Mouse (Mus musculus) v-Abl transformed pro-B cells (cell line): ENCODE measurements around the gene Slc13a3.

Source experiments
- in situ Hi-C, 2 experiments: fragments of 400-800 bp; cut with MboI; formaldehyde crosslinking; loops; one replicate each; pipeline ENCODE4 v1.15.1; 2025; ENCODE audit not compliant: unreplicated experiment in 2 of 2

The Slc13a3 gene

DNA sequence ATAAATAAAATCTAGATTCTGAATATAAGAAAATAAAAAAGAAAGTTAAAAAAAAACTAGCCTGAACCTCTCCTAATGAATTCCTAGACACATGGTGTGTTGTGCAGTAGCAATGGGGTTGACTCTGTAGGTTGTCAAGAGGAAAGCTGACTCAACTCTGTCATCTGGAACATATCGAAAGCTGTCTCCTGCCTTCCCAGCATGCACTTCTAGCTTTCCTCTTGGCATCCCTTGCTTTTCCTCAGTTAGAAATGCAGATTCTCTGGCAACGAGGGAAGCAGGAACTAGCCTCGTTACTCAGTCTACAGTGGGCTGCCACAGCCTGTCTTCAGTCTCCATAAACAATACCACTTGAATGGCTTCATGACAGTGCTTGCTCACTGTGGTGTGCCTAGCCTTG lies 12.8 kb upstream of the Slc13a3 start:
- in situ Hi-C loops: loop anchor here in 1 of 2 experiments (10.0 to 25.0 kb wide), 2 partner anchors 411 to 524 kb away; partner anchors contain the start of gene Slc12a5

DNA sequence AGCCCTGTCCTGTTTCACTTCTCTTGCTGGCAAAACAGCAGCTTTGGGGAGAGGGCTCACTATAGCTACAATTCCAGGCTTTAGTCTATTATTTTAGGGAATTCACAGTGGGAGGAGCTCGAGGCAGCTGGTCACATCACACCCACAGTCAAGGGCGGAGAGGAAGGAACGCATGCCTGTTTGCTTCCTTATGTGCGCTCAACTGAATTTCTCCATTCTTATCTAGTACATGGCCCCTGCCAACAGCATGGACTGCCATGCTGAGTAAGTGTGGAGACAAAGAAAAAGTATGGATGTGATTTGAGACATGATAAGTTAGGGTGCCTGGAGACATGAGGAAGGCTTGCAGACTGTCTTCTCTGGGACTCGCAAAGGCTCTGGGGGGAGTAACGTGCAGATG lies 11.1 kb upstream of the Slc13a3 start:
- in situ Hi-C loops: loop anchor here (5.0 to 25.0 kb wide), 3 partner anchors 407 to 522 kb away; partner anchors contain the start of gene Slc12a5 (in 1 of the 2)

DNA sequence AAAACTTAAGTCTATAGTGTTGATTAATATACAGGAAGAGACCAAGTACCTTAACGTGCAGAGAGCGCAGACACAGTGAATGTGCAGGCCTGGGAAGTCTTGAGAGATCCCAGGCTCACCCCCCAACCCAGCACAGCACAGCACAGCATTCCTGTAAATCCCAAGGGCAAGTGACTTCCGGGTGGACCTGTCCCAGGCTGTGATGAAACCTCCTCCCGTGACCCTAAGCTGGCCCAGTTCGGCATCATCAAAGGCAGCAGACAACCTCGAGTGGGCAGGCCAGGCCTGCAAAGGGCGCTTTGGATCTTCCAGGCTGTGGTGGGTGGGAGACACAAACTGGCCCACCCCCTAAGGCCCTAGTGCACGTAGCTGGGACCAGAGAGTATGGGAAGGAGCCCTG lies 9.0 kb upstream of the Slc13a3 start:
- in situ Hi-C loops: loop anchor here (5.0 to 25.0 kb wide), 3 partner anchors 405 to 520 kb away; partner anchors contain the start of gene Slc12a5 (in 1 of the 2)

DNA sequence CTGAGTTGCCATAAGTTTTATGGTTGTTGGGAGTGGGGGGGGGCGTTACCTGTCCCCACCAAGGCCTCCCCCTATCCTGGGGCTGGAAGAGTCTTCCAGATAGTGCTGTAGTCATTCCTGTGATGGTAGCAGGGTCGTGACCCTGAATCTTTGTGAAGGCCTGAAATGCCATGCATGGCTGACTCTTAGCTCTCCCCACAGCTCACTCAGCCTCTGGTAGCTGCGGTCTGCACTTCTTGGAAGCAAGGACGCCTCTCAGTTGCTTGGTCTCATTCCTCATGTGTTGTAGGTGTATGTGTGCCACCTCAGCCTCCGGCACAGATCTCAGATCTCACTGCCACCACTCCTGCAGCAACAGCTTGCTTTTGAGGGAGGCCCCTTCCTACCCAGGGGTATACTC lies 2.8 kb upstream of the Slc13a3 start:
- in situ Hi-C loops: loop anchor here in 1 of 2 experiments (25.0 kb wide), 1 partner anchor 514 kb away; the partner anchor contains the start of gene Slc12a5

DNA sequence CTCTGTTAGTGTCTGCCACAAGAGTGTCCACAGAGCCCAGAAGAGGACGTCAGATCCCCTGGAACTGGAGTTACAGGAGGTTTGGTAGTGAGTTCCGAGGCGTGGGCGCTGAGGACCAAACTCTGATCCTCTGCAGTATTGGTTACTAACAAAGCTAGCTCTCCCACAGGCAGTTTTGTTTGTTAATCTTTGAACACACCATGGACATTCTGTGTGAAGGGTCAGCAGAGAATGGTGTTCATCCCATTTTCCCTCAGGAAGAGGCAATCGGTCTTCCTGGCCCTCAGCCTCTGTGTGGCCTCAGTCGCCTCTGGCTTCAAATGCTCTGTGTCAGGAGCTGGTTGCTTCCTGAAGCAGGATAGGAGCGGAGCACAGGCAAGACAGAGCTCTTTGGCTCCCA lies 2.4 kb upstream of the Slc13a3 start:
- in situ Hi-C loops: loop anchor here in 1 of 2 experiments (25.0 kb wide), 1 partner anchor 513 kb away; the partner anchor contains the start of gene Slc12a5

DNA sequence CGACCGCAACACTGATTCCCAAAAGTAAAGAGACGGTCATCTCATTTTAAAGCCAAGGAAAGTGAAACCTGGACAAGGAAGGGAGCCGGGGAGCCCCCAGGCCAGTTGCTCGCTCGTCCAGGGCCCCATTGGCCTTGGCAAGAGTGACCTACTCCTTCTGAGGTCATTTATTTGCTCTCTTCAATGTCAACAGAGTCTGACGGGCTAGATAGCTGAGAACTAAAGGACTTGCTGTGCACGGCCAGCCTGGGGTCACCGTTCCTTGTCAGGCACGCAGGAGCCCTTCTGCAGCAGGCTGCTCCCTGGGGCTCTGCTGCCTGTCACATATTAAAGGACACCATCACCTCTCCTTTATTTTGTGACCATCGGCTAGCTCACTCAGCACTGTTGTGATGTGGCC lies 1.1 kb downstream of the Slc13a3 start:
- in situ Hi-C loops: no loop called here

DNA sequence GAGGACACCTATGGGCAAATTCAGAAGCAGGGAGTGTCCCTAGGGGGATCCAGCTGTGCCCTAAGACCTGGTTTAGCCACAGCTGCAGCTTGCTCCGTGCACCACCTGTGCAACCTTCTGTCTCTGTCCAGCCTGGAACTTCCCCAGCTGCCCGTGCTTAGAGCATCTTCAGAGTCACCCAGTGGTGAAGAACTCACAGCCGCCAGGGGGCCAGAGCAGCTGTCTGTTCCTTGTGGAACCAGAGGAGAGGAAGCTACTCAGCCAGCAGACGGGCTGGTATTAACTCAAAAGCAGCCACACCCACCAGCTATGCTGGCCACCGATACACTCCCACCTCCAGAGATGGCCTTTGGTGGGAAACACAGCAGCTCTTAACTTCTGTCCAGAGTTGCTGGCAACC lies 2.9 kb downstream of the Slc13a3 start:
- in situ Hi-C loops: no loop called here

DNA sequence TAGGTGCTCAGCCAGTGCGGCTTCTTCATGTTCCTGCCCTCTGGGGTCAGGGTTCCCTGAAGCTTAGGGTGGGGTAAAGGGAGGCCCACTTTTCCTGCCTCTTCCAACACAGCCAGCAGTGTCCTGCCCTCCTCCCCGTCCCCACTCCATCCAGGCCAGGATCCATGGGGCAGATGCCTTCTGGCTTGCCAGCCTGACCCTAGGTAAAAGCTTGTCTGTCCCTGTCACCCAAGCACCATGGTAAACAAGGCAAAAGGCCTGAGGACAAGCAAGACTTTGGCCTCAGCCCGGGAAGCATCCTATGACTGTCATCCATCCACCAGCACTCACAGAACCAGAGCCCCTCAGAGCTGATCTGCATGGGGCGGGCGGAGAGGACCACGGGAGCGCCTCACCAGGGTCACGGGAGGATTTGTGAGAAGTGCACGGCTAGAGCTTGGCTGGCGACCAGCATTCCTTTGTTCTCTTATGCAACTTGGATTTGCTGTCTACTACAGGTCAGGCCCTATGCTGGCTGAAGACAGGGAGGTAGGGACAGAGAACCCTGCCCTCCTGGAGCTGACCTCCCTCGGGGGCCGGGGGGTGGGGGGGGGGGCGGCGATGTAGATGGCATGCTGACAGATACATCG lies 5.1 kb downstream of the Slc13a3 start:
- in situ Hi-C loops: no loop called here

DNA sequence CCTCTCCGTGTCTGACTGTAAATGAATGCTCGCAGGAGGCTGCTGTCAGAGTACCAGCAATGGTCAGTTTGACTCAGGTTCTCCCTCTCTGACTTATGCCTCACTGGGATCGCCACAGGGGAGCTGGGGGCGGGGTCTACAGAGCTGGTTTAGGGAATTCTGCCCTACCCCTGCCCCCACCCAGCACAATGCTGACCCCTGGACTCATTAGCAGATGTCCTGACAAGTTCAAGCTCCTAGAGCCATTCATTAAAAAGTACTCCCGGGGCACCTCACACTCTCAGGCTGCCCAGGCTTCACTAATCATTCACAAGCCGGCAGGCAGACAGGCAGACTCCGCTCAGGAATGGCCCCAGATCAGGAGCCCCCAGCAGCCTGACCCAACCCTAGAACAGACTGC lies 13.4 kb downstream of the Slc13a3 start:
- in situ Hi-C loops: no loop called here

DNA sequence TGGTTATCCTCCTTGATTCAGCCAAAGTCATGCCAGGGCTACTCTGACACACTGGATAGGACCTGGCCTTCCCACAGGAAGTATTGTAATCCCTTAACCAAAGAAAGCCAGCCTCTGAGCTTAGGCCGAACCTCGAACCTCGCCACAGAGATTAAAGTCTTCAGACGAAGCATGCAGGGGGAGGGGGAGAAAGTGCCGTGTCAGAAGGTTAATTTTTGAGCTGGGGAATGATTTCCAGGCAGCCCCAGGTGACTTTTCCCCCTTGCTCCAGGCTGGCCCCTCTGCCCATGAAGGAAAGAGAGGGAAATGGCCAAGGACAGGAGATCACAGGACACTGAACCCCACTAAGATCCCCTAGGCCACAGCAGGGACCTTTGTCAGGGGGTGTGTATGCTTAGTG lies 14.8 kb downstream of the Slc13a3 start:
- in situ Hi-C loops: no loop called here

DNA sequence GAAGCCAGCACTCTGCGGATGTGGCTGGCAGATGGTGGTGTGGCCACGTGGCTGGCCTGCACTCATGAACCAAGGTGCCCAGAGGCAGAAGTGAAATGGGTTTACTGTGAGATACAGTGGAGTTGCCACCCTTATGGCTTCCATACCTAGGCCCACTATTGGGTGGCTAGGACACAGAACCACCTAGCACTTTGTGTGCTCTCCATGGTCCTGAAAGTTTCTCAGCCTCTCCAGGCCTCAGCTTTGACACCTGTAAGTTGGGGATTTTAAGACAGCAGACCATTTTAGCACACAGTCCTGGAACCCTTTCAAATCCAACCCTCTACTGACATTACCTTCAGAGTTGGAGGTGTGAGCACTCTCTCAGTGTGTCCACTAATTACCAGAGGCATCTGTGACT lies 16.3 kb downstream of the Slc13a3 start:
- in situ Hi-C loops: no loop called here

DNA sequence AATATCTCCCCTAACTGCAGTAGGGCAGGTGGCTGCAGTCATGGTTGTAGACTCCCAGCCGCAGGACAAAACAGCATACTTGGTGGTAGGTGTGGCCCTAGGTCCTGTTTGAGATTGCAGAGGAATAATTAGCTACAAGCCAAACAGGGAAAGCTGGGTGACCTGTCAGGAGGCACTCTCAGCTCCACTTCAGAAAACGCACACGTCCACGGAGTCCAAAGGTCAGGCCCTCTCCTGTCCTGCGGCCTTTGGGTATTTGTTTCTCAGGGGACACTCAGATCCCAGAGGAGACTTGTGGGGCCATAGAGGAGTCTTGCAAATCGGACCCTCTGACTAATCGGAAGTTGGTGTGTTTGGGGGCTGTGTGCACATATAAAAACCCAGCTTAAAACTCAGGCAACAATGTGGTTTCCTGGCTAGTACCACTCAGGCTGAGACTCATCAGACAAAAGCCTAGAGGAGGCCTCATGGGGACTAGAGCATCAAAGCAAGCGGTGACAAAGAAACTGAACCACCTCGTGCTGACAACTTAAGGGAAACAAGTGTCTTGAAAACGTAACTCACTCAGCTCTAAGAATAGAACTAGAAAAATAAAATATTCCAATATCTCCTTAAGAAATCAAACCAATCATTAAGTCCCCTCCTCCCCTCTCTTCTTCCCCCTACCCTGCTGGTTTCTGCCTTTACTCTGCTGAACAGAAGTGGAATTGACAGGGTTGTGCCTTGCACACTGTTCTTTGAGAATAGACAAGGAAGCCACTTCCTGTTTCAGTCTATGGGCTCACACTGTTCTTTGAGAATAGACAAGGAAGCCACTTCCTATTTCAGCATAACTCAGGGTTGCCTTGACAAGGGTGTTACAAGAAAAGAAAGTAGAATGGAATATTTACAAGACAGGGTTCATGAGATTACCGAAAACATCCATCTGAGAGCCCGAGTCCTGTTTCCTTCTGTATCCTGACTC lies 20.0 kb downstream of the Slc13a3 start:
- in situ Hi-C loops: no loop called here

DNA sequence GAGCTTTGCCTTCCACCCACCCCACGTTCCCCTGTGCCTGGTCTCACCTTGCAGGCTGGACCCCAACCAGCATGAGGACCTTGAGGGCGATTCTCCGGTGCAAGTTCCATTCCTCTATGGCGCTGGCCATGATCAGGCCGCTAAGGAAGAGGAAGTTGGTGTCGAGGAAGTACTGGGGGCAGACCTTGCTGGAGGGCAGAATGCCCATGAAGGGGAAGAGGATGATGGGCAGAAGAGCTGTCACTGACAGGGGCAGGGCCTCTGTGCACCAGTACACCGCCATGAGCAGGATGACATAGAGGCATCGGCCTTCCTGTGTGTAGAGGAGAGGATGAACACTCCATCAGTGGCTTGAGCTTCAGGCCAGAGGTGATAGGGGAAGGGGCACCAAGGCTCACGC lies 24.6 kb downstream of the Slc13a3 start:
- in situ Hi-C loops: no loop called here

DNA sequence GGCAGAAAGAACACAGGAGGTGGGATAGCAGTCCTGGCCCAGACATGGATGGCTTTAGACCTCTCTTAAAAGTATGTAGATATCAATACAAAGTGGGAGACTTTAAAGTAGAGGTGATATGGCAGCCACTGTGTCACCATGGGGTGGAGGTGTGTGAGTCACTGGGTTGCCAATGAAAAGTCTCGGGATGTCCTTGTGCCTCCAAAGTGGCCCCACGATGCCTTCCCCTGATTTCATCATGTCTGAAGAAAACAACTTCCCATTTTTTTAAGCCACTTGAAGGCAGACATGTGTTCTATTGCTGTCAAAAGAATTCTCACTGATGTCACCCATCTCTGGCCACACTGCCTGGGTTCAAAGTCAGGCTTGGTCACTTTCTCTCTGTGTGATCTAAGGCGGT lies 28.2 kb downstream of the Slc13a3 start:
- in situ Hi-C loops: no loop called here

DNA sequence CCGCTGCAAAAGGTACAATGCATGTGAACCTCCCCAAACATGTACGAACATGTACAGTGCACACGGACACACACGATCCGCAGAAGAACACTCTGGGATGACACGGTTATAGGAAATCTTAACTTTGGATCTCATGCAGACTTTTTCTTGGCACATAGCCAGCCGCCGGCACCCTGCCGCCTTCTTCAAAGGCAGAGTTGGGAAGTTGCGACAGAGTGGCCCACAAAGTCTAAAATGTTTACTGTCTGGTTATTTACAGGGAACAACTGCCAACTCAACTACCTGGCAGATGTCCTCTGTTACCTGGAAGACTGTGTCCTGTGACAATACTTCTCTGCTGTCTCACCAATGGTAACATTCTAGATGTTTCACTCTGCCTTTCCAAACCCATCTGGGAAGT lies 30.0 kb downstream of the Slc13a3 start:
- in situ Hi-C loops: no loop called here

DNA sequence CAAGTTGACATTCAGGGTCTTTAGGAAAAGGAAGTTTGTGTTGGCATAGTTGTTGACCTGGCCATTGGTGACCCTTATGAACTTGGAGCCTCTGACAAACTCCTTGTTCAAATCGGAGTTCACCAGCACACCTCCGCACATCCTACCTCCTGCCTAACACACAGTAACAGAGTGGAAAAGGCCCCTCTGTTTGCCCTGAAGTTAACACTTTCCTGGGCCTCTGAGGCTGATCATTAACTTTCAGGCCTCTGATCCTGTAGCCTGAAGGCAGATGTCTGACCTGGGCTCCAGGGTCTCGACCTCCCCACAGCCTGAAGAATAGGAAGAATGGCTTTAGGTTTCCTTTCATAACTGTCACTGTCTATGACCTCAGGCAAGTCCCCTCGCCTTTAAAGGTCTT lies 31.4 kb downstream of the Slc13a3 start:
- in situ Hi-C loops: no loop called here

DNA sequence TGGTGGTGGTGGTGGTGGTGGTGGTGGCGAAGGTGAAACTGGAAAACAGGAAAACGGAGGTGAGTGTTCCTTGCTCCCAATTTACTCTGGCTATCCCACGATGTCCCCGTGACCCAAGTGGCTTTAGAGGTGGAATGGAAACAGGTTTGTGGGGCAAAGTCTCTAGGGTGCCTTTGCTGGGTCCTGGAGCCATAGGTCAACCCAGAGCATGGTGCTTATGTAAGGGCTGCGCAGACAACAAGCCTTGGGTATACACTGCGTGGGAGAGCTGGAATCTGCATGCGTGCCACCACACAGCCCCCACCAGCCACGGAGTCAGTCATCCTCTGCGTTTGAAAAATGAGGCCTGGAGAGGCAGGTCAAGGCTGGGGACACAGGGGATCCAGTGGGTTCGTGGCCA lies 33.4 kb downstream of the Slc13a3 start:
- in situ Hi-C loops: no loop called here

DNA sequence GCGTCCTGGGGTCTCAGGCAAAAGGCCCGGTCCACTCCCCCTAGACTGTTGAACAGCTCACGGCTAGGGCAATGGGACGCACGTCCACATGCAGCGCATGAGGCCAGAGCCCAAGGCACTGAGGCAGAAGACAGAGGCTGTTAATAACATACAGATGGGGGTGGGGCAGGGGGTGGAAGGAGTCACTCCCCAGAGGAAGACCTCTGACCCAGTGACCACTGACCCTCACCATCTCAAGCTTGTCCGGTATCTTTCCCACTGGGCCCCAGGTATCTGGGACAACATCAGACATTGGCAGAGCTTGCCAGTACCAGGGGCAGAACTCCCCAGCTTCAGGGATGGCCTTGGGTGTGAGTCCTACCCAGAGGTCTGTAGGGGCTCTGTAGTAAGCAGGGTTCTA lies 34.1 kb downstream of the Slc13a3 start:
- in situ Hi-C loops: no loop called here

DNA sequence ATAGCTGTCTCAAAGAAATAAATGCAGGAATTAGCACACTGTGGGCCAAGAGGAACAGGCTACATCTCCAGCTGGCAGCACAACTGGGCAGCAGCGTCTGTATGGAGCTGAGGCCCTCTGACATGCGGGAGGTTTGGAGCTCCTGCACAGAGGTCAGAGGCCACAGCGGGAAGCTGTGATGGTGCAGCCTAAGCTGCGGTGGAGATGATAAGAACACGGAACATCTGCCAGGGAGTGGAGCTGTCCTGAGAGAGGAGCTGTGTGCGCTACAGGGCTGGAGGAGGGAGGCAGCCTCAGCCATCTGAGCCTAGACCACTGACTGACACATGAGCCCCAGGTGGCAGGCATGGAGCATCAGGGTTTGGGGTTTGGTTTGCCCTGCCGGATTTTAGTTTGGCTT lies 44.3 kb downstream of the Slc13a3 start:
- in situ Hi-C loops: no loop called here

DNA sequence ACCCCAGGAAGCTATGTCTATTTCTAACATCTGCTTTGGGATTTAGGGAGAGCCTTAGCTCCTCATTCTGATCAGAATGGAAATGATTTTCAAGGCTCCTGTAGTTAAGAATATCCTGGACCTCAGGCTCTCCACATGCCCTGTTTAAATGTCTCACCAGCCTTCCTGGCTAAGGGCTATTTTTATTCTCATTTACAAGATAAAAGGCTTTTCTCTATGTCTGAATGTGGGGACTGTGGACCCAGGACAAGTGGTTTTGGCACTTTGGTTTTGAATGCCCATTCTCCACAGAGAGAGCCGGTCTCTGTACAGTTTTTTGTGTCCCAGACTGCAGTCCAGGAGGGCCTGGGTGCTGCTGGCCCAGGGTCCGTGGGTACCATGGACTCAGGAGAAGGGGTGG lies 52.8 kb downstream of the Slc13a3 start:
- in situ Hi-C loops: no loop called here

DNA sequence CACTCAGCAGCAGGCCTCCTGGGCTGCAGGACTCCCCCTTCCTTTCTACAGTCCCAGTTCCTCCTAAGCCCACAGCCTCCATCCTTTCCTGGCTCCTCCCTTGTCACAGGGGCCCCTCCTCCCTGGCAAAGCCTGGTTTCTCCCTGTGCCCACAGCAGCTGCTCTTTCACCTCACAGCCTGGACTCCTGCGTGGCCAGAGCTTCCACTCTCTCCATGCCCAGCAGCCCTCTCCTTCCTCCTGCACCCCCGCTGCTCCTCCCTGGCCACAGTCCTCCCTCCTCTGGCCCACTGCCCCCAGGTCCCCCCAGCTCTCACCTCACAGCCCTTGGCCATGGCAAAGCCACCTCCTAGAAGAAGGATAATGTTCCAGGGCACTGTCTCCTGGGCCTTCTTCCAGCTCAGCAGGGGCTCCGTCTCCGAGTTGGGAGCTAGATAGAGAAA lies 53.3 kb downstream of the Slc13a3 start:
- in situ Hi-C loops: no loop called here

DNA sequence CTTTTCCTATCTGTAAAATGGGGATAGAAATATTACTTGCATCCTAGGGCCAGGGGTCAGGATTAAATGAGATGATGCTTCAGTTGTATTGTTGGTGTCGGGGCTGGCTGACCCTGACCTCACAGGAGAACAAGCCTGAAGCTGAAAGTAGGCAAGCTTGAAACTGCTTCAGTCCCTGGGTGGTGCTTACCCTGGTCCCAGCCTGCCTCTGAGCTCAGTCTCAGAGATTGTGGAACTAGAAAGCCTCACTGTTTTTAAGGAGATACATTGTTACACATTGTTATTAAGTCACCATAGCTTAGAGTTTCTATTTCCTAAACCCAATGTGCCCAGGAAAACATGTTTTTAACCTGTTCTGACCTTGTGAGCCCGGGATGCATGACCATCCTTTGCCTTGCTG lies 54.5 kb downstream of the Slc13a3 start:
- in situ Hi-C loops: no loop called here
